Mouse (Mus musculus) testis, adult 2 months (tissue): ENCODE measurements around the gene Ephb4.

ENCODE experiments used
- CTCF ChIP-seq: fragments of 200-500 bp; IDR thresholded peaks from 2 replicates; pipeline ENCODE4 v1.5.1; 2012; ENCODE audit warnings: low read depth, mild to moderate bottlenecking, inconsistent platforms, low read length, moderate library complexity; ENCODE audit not compliant: control insufficient read depth, insufficient read depth, insufficient replicate concordance
- POLR2A ChIP-seq: fragments of 200-500 bp; IDR thresholded peaks from 2 replicates; pipeline ENCODE4 v1.6.1; 2012; ENCODE audit warnings: low read depth, mild to moderate bottlenecking, inconsistent platforms, low read length, moderate library complexity; ENCODE audit not compliant: control insufficient read depth

- no peak for TF ChIP-seq CTCF
- no peak for TF ChIP-seq POLR2A
Measured at GRCm38 (mm10) chr5:137301253-137301652, 48.7 kb upstream of the Ephb4 start.
